Mouse (Mus musculus) brain, adult 2 months (tissue): Measurements from ENCODE around the gene Glb1.
"Not testable (repeated sequence)": the region's sequence is repeated elsewhere in the genome, so short reads cannot be mapped to it uniquely, and the experiment has no call there.

ENCODE experiments used
- DNase-seq: peaks from one replicate; pipeline ENCODE4 v3.0.0; 2011; ENCODE audit warnings: low read depth, low spot score

Glb1 gene

GRCm38 (mm10) chr9:114400949-114401684 lies at the start of gene Glb1, which contains the start of gene Tmppe:
Glb1 (plus strand) TSS chr9:114401076.
Tmppe (plus strand) TSS chr9:114401105.
- DNase-seq = peak; percentile 90

DNA sequence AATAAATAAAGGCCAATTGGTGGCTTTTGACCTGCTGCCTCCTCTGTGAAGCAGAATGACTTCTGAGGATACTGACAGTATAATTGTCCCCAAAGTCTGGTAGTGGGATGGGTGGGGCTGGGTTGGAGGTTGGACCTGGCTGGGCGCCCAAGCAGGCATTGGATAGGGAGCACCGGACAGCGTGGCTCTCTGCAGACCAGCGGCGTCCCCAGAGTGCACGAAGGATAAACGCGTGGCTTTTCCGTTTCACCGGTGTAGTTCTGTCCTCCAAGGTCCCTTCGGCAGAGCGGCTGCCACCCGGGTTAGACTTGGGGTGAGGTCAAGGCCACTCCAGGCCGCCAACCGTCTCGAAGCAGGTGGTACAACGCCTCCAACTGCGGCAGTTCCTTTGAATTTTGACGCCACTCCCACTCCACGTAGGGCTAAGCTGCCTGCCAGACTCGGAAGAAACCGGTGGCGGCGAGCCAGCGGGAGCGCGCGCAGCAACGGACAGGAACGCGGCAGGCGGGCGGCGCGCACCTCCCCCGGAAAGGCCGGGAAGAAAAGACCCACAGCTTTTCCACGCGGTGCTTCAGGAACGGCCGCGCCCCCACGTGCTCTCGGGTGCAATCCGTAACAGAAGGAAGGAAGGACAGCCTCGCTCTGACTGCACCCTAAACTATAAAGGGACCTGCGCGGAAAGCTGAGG lies 32.9 kb upstream of the Glb1 start:
- peak; percentile 86 for DNase-seq

GRCm38 (mm10) chr9:114368471-114368858 lies 32.4 kb upstream of the Glb1 start:
- no peak for DNase-seq

DNA sequence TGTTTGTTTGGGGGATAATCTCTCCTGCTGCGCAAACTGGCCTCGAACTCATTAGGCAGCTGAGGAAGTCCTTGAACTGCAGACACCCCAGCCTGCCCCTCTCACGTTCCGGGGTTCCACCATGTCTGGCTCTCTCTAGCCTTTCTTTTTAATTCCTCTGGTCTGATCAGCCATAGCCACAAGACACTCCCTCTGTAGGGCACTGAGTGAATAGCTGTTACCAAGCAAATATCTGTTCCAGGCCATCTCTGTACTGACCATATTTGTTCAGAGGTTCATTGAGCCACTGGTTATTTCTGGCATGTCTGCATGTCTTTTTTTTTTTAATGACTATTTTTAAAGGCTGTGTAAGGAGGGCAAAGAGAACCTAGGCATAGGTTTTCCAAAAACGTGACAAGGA lies 31.5 kb upstream of the Glb1 start:
- peak; percentile 24 for DNase-seq

GRCm38 (mm10) chr9:114371717-114372116 lies 29.2 kb upstream of the Glb1 start:
- peak; percentile 18 for DNase-seq

GRCm38 (mm10) chr9:114375276-114375962 lies 25.5 kb upstream of the Glb1 start:
- DNase-seq = no peak

DNA sequence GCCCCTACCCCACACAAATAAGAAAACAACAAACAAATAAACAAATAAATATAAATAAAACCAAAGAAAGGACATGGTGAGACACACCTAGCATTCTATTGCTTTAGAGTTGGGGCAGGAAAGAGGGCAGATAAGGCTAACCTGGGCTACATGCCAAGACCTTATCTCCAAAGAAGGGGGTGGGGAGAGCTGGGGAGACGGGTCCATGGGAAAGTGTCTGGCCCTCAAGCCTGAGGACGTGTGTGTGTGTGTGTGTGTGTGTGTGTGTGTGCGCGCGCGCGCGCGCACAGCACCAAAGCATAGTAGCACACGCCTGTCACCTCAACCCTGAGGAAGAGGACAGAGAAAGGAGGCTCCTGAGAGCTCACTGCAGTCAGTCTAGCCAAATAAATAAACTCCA lies 23.7 kb upstream of the Glb1 start:
- DNase-seq = no peak

DNA sequence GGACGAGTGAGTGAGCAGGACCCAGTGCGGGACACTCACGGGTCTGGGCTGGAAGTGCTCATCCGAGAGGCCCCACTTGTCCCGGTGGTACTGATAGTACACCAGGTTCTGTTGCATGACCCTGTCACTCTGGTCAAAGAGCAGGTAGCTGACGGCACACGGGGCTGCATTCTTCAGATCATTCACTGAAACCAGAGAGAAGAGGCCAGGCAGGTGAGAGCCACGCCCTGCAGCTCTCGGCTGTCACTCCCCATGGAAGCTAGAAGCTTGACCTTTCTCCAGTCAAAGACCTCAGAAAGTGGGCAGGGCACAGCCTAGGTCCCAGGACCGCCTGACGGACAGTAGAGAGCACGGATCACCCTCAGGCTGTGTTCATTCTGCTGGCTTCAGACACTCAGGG lies 21.0 kb upstream of the Glb1 start:
- no peak for DNase-seq

GRCm38 (mm10) chr9:114380881-114381733 lies 19.8 kb upstream of the Glb1 start:
- peak; percentile 58 for DNase-seq

- DNase-seq = no peak
Measured at GRCm38 (mm10) chr9:114382936-114383710, 17.8 kb upstream of the Glb1 start.

GRCm38 (mm10) chr9:114384691-114385090 lies 16.2 kb upstream of the Glb1 start:
- DNase-seq = no peak

DNA sequence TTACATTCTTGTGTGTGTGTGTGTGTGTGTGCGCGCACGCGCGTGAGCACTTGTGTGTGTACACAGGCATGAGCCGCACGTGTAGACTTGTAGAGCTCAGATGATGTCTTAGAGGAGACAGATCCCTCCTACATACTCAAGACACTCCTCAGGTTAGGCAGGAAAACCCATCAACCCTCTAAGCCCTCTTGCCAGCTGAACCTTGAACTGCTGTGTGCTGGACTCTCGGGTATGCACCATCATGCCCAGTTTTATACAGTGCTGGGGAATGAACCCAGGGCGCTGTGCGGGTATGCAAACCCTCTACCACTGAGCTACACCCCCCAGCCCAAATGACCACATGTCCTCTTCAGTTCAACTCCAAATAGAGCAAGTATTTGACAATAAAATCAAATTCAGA lies 15.7 kb upstream of the Glb1 start:
- DNase-seq = no peak

- no peak for DNase-seq
Measured at GRCm38 (mm10) chr9:114387086-114387485, 13.8 kb upstream of the Glb1 start.

GRCm38 (mm10) chr9:114388288-114388687 lies 12.6 kb upstream of the Glb1 start:
- no peak for DNase-seq

DNA sequence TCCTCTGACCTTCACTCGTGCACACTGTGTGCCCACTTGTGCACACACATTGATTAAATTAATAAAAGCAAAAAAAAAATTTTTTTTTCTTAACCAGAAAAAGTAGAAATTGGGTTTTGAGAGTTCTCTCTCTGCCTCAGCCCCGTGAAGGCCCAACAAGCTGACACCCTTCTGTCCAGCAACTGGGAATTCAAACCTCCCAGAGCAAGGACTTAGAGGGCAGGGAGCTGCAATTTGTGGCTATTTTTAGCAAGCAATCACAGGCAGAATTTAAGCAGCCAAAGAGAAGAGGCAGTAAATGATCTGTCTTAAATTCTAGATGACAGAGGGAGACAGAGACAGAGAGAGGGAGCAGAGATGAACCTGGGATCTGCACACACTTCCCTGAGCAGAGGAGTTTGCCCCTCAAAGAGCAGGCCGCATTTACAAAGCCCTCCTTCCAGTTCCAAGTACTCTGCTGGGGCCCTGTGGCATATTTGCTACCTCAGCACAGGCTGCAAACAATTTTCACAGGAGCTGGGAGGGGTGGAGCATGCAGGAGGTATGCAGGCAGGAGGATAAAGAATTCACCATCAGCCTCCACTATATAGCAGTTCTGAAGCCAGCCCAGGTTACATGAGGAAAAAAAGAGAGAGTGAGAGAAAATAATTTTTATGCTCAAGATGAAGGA lies 12.0 kb upstream of the Glb1 start:
- DNase-seq = peak; percentile 35

DNA sequence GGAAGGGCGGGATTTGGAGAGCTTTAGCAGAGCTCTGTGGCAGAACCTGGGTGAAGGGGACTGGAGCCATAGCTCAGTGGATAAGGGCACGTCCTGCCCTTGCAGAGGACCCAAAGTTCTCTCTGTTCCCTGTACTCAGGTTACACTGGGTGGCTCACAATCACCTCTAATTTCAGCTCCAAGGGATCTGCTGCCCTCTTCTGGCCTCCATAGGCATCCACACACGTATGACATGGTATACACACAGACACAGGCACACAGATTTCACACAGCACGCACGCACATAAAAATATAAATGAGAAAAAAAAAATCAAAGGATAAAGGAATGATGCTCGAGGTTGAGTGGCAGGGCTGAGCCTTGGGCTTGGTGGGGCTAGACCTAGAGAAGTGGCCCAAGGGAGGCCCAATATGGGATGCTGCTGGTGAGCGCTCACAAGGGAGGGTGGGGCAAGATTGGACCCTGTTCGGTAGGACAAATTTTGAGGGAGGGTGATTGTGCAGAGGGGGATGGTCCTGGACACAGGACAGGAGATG lies 11.4 kb upstream of the Glb1 start:
- DNase-seq = peak; percentile 28

GRCm38 (mm10) chr9:114389905-114390748 lies 10.7 kb upstream of the Glb1 start, which contains the start of gene Crtap:
Crtap (minus strand) TSS chr9:114390675.
- DNase-seq = peak; percentile 71

- DNase-seq = no peak
Measured at GRCm38 (mm10) chr9:114390749-114391075, 10.2 kb upstream of the Glb1 start.

DNA sequence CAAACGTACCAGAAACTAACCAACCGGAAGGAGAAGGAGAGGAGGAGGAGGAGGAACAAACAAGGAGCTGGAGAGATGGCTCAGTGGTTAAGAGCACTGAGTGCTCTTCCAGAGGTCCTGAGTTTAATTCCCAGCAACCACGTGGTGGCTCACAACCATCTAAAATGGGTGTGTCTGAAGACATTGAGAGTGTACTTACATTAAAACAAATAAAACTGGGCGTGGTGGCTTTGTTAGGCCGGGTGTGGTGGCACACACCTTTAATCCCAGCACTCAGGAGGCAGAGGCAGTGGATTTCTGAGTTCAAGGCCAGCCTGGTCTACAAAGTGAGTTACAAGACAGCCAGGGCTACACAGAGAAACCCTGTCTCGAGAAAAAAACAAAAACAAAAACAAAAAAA lies 6.7 kb upstream of the Glb1 start:
- not testable (repeated sequence) for DNase-seq
